ENCODE assay signal across 8 mouse cellular contexts in genomic region chr3:130710103-130710502, GRCm38 (mm10). TPM values are rescaled to one million over a fixed set of nuclear protein-coding genes. Genes with fewer than 3 reads are reported as not detected.
A peak's percentile ranks its signal among the peaks of the same experiment; 100 is the strongest.
DNase-seq lines count a peak whose midpoint lies in the region; ATAC-seq lines count a peak whose summit lies in the region.

No protein-coding gene starts in this region.

- no peak overlapping the region for H3K9ac ChIP-seq in heart, embryonic 15.5 days
- H3K9ac ChIP-seq in embryonic facial prominence, embryonic 11.5 days (replicated peaks; ENCODE audit: low read length) = no peak overlapping the region
- no peak overlapping the region for H3K9ac ChIP-seq in hindbrain, embryonic 16.5 days (ENCODE audit: low read depth, low read length)
- no peak overlapping the region for H3K9ac ChIP-seq in midbrain, embryonic 12.5 days (replicated peaks)

- H3K4me3 ChIP-seq in heart, embryonic 15.5 days = peak overlapping the region; percentile 77
- peak overlapping the region; percentile 76; the same call in 1 of the 2 replicates for H3K4me3 ChIP-seq in embryonic facial prominence, embryonic 11.5 days (ENCODE audit: low read depth, low read length)
- H3K4me3 ChIP-seq in hindbrain, embryonic 16.5 days (ENCODE audit: low read length) = peak overlapping the region; percentile 37; the same call in 1 of the 2 replicates
- H3K4me3 ChIP-seq in midbrain, embryonic 12.5 days = peak overlapping the region; percentile 70; the same call in 1 of the 2 replicates

- no peaks in the 10 kb centered on the region for H3K27me3 ChIP-seq in heart, embryonic 15.5 days
- H3K27me3 ChIP-seq in embryonic facial prominence, embryonic 11.5 days (ENCODE audit: control insufficient read depth, insufficient read depth, low read length) = no peaks in the 10 kb centered on the region
- H3K27me3 ChIP-seq in hindbrain, embryonic 16.5 days (replicated peaks; ENCODE audit: control insufficient read depth, insufficient read depth, low read length) = no peaks in the 10 kb centered on the region
- H3K27me3 ChIP-seq in midbrain, embryonic 12.5 days = no peaks in the 10 kb centered on the region

- 51% methylated on average over 7 of the region's 7 CpGs for WGBS in heart, embryonic 15.5 days
- 60% methylated on average over 7 of the region's 7 CpGs for WGBS in embryonic facial prominence, embryonic 11.5 days
- 61% methylated on average over 7 of the region's 7 CpGs for WGBS in hindbrain, embryonic 16.5 days
- 61% methylated on average over 7 of the region's 7 CpGs for WGBS in midbrain, embryonic 12.5 days

- ATAC-seq in heart, embryonic 15.5 days (replicated peaks; ENCODE audit: insufficient number of reproducible peaks, insufficient read depth, low FRiP score, low read depth) = no peak
- no peak for ATAC-seq in embryonic facial prominence, embryonic 11.5 days (replicated peaks; ENCODE audit: insufficient number of reproducible peaks, low FRiP score, low TSS enrichment, low read depth)
- no peak for ATAC-seq in hindbrain, embryonic 16.5 days
- ATAC-seq in midbrain, embryonic 12.5 days (ENCODE audit: low FRiP score, low read depth) = no peak

- H3K4me2 ChIP-seq in heart, embryonic 15.5 days = peak overlapping the region; percentile 77
- H3K4me2 ChIP-seq in embryonic facial prominence, embryonic 11.5 days (ENCODE audit: low read depth, low read length) = peak overlapping the region; percentile 33
- H3K4me2 ChIP-seq in hindbrain, embryonic 16.5 days (ENCODE audit: low read length) = peak overlapping the region; percentile 68
- H3K4me2 ChIP-seq in midbrain, embryonic 12.5 days (replicated peaks) = peak overlapping the region; percentile 78

- intact Hi-C loops in heart, postnatal 36 days (cut with DNase I) = loop anchor here (5.0 kb wide), 1 partner anchor 983 kb away; no protein-coding TSS in a partner anchor

- no peak for DNase-seq in heart, postnatal 36 days
- DNase-seq in embryonic facial prominence, embryonic 11.5 days (ENCODE audit: low spot score) = no peak
- no peak for DNase-seq in gastrocnemius, postnatal 4 days (ENCODE audit: low spot score in 2 of 2)
- no peak for DNase-seq in testis, postnatal 14 days (ENCODE audit: low spot score)
- DNase-seq in thymus, postnatal 0 days (ENCODE audit: low spot score) = no peak

- H3K9me3 ChIP-seq in heart, embryonic 15.5 days (replicated peaks) = no peaks in the 10 kb centered on the region
- no peaks in the 10 kb centered on the region for H3K9me3 ChIP-seq in embryonic facial prominence, embryonic 11.5 days (replicated peaks; ENCODE audit: control insufficient read depth, low read length)
- H3K9me3 ChIP-seq in hindbrain, embryonic 16.5 days (ENCODE audit: control insufficient read depth, low read length) = no peaks in the 10 kb centered on the region
- H3K9me3 ChIP-seq in midbrain, embryonic 12.5 days = no peaks in the 10 kb centered on the region

- H3K36me3 ChIP-seq in heart, embryonic 15.5 days = peaks cover 2% of the 10 kb centered on the region; the same call in 1 of the 2 replicates
- no peaks in the 10 kb centered on the region for H3K36me3 ChIP-seq in embryonic facial prominence, embryonic 11.5 days (replicated peaks; ENCODE audit: control insufficient read depth, insufficient read depth, low read depth, low read length)
- no peaks in the 10 kb centered on the region for H3K36me3 ChIP-seq in hindbrain, embryonic 16.5 days (ENCODE audit: control insufficient read depth, insufficient read depth, low read length)
- 0 out of 2 replicates have a peak, but pooled peaks cover under 1% of the 10 kb centered on the region for H3K36me3 ChIP-seq in midbrain, embryonic 12.5 days

- H3K27ac ChIP-seq in heart, embryonic 15.5 days = no peak overlapping the region
- no peak overlapping the region for H3K27ac ChIP-seq in embryonic facial prominence, embryonic 11.5 days (replicated peaks; ENCODE audit: low read depth, low read length)
- no peak overlapping the region for H3K27ac ChIP-seq in hindbrain, embryonic 16.5 days (ENCODE audit: low read depth, low read length)
- no peak overlapping the region for H3K27ac ChIP-seq in midbrain, embryonic 12.5 days (replicated peaks)

- peaks cover 17% of the 10 kb centered on the region for H3K4me1 ChIP-seq in heart, embryonic 15.5 days (replicated peaks)
- H3K4me1 ChIP-seq in embryonic facial prominence, embryonic 11.5 days (ENCODE audit: control insufficient read depth, insufficient read depth, low read length) = no peaks in the 10 kb centered on the region
- peaks cover 15% of the 10 kb centered on the region for H3K4me1 ChIP-seq in hindbrain, embryonic 16.5 days (ENCODE audit: control insufficient read depth, insufficient read depth, low read depth, low read length)
- H3K4me1 ChIP-seq in midbrain, embryonic 12.5 days = peaks cover 12% of the 10 kb centered on the region

RNA-seq across cellular contexts. Expression of gene Ostc, which starts 0.9 kb away (rescaled TPM):
- 200 and 225 TPM in 2 replicates for polyA plus RNA-seq in heart, embryonic 15.5 days (2015; fragmentation: Nextera tagmentation; extraction: Ambion mirVana)
- total RNA-seq in heart, postnatal 36 days (2021) = 10 to 100 TPM; 48.4 to 53.1 TPM
- 385 and 403 TPM in 2 replicates for polyA plus RNA-seq in embryonic facial prominence, embryonic 11.5 days (2014; fragmentation: Nextera tagmentation; extraction: Ambion mirVana)
- 202 and 205 TPM in 2 replicates for polyA plus RNA-seq in hindbrain, embryonic 16.5 days (2015; fragmentation: Nextera tagmentation; extraction: Ambion mirVana)
- 250 and 259 TPM in 2 replicates for polyA plus RNA-seq in midbrain, embryonic 12.5 days (2016; fragmentation: Nextera tagmentation; extraction: Ambion mirVana)
- total RNA-seq in gastrocnemius, postnatal 4 days (2021) = 10 to 100 TPM; 94.0 to 97.5 TPM
- 341 and 352 TPM in 2 replicates for polyA plus RNA-seq in thymus, postnatal 0 days (2015; fragmentation: Nextera tagmentation; extraction: Ambion mirVana)

RNA-seq across cellular contexts. Expression of gene Rpl34, which starts 20.1 kb away (rescaled TPM):
- 469 and 486 TPM in 2 replicates for polyA plus RNA-seq in heart, embryonic 15.5 days (2015; fragmentation: Nextera tagmentation; extraction: Ambion mirVana)
- total RNA-seq in heart, postnatal 36 days (2021) = 100 to 1,000 TPM; 375 to 403 TPM
- 760 and 837 TPM in 2 replicates for polyA plus RNA-seq in embryonic facial prominence, embryonic 11.5 days (2014; fragmentation: Nextera tagmentation; extraction: Ambion mirVana)
- polyA plus RNA-seq in hindbrain, embryonic 16.5 days (2015; fragmentation: Nextera tagmentation; extraction: Ambion mirVana) = 445 and 448 TPM in 2 replicates
- 603 and 631 TPM in 2 replicates for polyA plus RNA-seq in midbrain, embryonic 12.5 days (2016; fragmentation: Nextera tagmentation; extraction: Ambion mirVana)
- total RNA-seq in gastrocnemius, postnatal 4 days (2021) = 100 to 1,000 TPM; 708 to 806 TPM
- 1,349 and 1,390 TPM in 2 replicates for polyA plus RNA-seq in thymus, postnatal 0 days (2015; fragmentation: Nextera tagmentation; extraction: Ambion mirVana)
